Mouse (Mus musculus): ENCODE measurements around the gene Nmd3. TPM values are rescaled to one million over a fixed set of nuclear protein-coding genes. Genes with fewer than 3 reads are reported as not detected.

Nmd3 gene
- polyA plus RNA-seq, 1 experiment from 2014 or later, result 64.0 TPM

GRCm38 (mm10) chr3:69773356-69773755, 51.6 kb downstream of the Nmd3 start:
- DNase-seq (no peak), ATAC-seq (no peak)
- H3K4me2 ChIP-seq (ENCODE audit: low read depth, low read length), result no peak overlapping the region
- no peak overlapping the region for H3K9ac ChIP-seq (replicated peaks)
- H3K27ac ChIP-seq (ENCODE audit: low read depth), result no peak overlapping the region
- WGBS (ENCODE audit: insufficient replicate concordance), result 67% methylated on average over 4 of the region's 4 CpGs
- no peaks in the 10 kb centered on the region for H3K4me1 ChIP-seq (ENCODE audit: insufficient read depth)
- H3K36me3 ChIP-seq (replicated peaks; ENCODE audit: insufficient read depth, low read length), result no peaks in the 10 kb centered on the region
- H3K9me3 ChIP-seq (ENCODE audit: low read length), result no peaks in the 10 kb centered on the region
- TF ChIP-seq CTCF (IDR thresholded peaks at IDR 0.05; ENCODE audit: low read depth) (no peak), EP300 (IDR thresholded peaks at IDR 0.05; ENCODE audit: low read depth) (no peak)
- H3K27me3 ChIP-seq (ENCODE audit: insufficient read depth, low read length), result no peaks in the 10 kb centered on the region
- H3K4me3 ChIP-seq (ENCODE audit: low read depth, low read length), result no peak overlapping the region

- WGBS (ENCODE audit: insufficient replicate concordance), result 55% methylated on average over 4 of the region's 4 CpGs
- peak; percentile 96 for ATAC-seq
Observed at GRCm38 (mm10) chr3:69779246-69779796, 57.5 kb downstream of the Nmd3 start.

GRCm38 (mm10) chr3:69792823-69793417, 71.1 kb downstream of the Nmd3 start:
- Histone ChIP-seq H3K9me3 (ENCODE audit: low read length) (no peaks in the 10 kb centered on the region), H3K4me3 (ENCODE audit: low read depth, low read length) (no peak overlapping the region), H3K9ac (replicated peaks) (no peak overlapping the region), H3K4me1 (ENCODE audit: insufficient read depth) (no peaks in the 10 kb centered on the region), H3K36me3 (replicated peaks; ENCODE audit: insufficient read depth, low read length) (no peaks in the 10 kb centered on the region), H3K4me2 (ENCODE audit: low read depth, low read length) (no peak overlapping the region), H3K27ac (ENCODE audit: low read depth) (no peak overlapping the region), H3K27me3 (ENCODE audit: insufficient read depth, low read length) (no peaks in the 10 kb centered on the region)
- no peak for ATAC-seq
- TF ChIP-seq EP300 (IDR thresholded peaks at IDR 0.05; ENCODE audit: low read depth) (no peak), CTCF (IDR thresholded peaks at IDR 0.05; ENCODE audit: low read depth) (no peak)
- 71% methylated on average over 3 of the region's 3 CpGs for WGBS (ENCODE audit: insufficient replicate concordance)
- DNase-seq, result no peak

More at GRCm38 (mm10) chr3:69779246-69779796, 57.5 kb downstream of the Nmd3 start:
- Histone ChIP-seq H3K4me3 (ENCODE audit: low read depth, low read length) (no peak overlapping the region), H3K9ac (replicated peaks) (no peak overlapping the region), H3K4me1 (ENCODE audit: insufficient read depth) (peaks cover 2% of the 10 kb centered on the region; the same call in 1 of the 2 replicates), H3K4me2 (ENCODE audit: low read depth, low read length) (no peak overlapping the region), H3K27me3 (ENCODE audit: insufficient read depth, low read length) (no peaks in the 10 kb centered on the region), H3K9me3 (ENCODE audit: low read length) (no peaks in the 10 kb centered on the region), H3K27ac (ENCODE audit: low read depth) (peak overlapping the region; percentile 60), H3K36me3 (replicated peaks; ENCODE audit: insufficient read depth, low read length) (no peaks in the 10 kb centered on the region)
- DNase-seq, result no peak
- TF ChIP-seq EP300 (IDR thresholded peaks at IDR 0.05; ENCODE audit: low read depth) (peak; percentile 40; the same call in 1 of the 2 replicates), CTCF (IDR thresholded peaks at IDR 0.05; ENCODE audit: low read depth) (no peak)

GRCm38 (mm10) chr3:69797533-69797932, 75.7 kb downstream of the Nmd3 start:
- WGBS (ENCODE audit: insufficient replicate concordance), result 76% methylated on average over 4 of the region's 4 CpGs
- H3K4me2 ChIP-seq (ENCODE audit: low read depth, low read length), result no peak overlapping the region
- H3K27ac ChIP-seq (ENCODE audit: low read depth), result no peak overlapping the region

GRCm38 (mm10) chr3:69797969-69798368, 76.2 kb downstream of the Nmd3 start:
- Histone ChIP-seq H3K4me3 (ENCODE audit: low read depth, low read length) (no peak overlapping the region), H3K4me2 (ENCODE audit: low read depth, low read length) (no peak overlapping the region), H3K27ac (ENCODE audit: low read depth) (no peak overlapping the region), H3K9ac (replicated peaks) (no peak overlapping the region), H3K36me3 (replicated peaks; ENCODE audit: insufficient read depth, low read length) (no peaks in the 10 kb centered on the region), H3K9me3 (ENCODE audit: low read length) (no peaks in the 10 kb centered on the region), H3K27me3 (ENCODE audit: insufficient read depth, low read length) (no peaks in the 10 kb centered on the region), H3K4me1 (ENCODE audit: insufficient read depth) (no peaks in the 10 kb centered on the region)
- TF ChIP-seq CTCF (IDR thresholded peaks at IDR 0.05; ENCODE audit: low read depth) (no peak), EP300 (IDR thresholded peaks at IDR 0.05; ENCODE audit: low read depth) (no peak)
- DNase-seq, result no peak
- 56% methylated on average over 2 of the region's 2 CpGs for WGBS (ENCODE audit: insufficient replicate concordance)
- ATAC-seq, result no peak

More at GRCm38 (mm10) chr3:69797533-69797932, 75.7 kb downstream of the Nmd3 start:
- H3K9ac ChIP-seq (replicated peaks), result no peak overlapping the region
- DNase-seq (no peak), ATAC-seq (no peak)
- no peaks in the 10 kb centered on the region for H3K9me3 ChIP-seq (ENCODE audit: low read length)
- TF ChIP-seq CTCF (IDR thresholded peaks at IDR 0.05; ENCODE audit: low read depth) (no peak), EP300 (IDR thresholded peaks at IDR 0.05; ENCODE audit: low read depth) (no peak)
- H3K27me3 ChIP-seq (ENCODE audit: insufficient read depth, low read length), result no peaks in the 10 kb centered on the region
- H3K4me3 ChIP-seq (ENCODE audit: low read depth, low read length), result no peak overlapping the region
- H3K4me1 ChIP-seq (ENCODE audit: insufficient read depth), result no peaks in the 10 kb centered on the region
- H3K36me3 ChIP-seq (replicated peaks; ENCODE audit: insufficient read depth, low read length), result no peaks in the 10 kb centered on the region

GRCm38 (mm10) chr3:69799096-69799495, 77.3 kb downstream of the Nmd3 start:
- 61% methylated on average over 1 of the region's 1 CpGs for WGBS (ENCODE audit: insufficient replicate concordance)

More at GRCm38 (mm10) chr3:69799096-69799495, 77.3 kb downstream of the Nmd3 start:
- Histone ChIP-seq H3K4me1 (ENCODE audit: insufficient read depth) (no peaks in the 10 kb centered on the region), H3K9me3 (ENCODE audit: low read length) (no peaks in the 10 kb centered on the region), H3K9ac (replicated peaks) (no peak overlapping the region), H3K4me2 (ENCODE audit: low read depth, low read length) (no peak overlapping the region), H3K27ac (ENCODE audit: low read depth) (no peak overlapping the region), H3K36me3 (replicated peaks; ENCODE audit: insufficient read depth, low read length) (no peaks in the 10 kb centered on the region), H3K4me3 (ENCODE audit: low read depth, low read length) (no peak overlapping the region), H3K27me3 (ENCODE audit: insufficient read depth, low read length) (no peaks in the 10 kb centered on the region)
- ATAC-seq (no peak), DNase-seq (no peak)
- no peak for TF ChIP-seq EP300 (IDR thresholded peaks at IDR 0.05; ENCODE audit: low read depth)
- no peak for TF ChIP-seq CTCF (IDR thresholded peaks at IDR 0.05; ENCODE audit: low read depth)

Measured in liver, postnatal 0 days (tissue).